Mouse (Mus musculus) induced T-regulatory cell, adult 2 months (primary cell): Measurements from ENCODE around the gene Vmn1r176.
"Not testable (repeated sequence)": the region's sequence is repeated elsewhere in the genome, so short reads cannot be mapped to it uniquely, and the experiment has no call there.

Experiments
- DNase-seq: peaks from one replicate; pipeline ENCODE4 v3.0.0-alpha.2; 2012; ENCODE audit warnings: low read depth

Vmn1r176 gene

DNA sequence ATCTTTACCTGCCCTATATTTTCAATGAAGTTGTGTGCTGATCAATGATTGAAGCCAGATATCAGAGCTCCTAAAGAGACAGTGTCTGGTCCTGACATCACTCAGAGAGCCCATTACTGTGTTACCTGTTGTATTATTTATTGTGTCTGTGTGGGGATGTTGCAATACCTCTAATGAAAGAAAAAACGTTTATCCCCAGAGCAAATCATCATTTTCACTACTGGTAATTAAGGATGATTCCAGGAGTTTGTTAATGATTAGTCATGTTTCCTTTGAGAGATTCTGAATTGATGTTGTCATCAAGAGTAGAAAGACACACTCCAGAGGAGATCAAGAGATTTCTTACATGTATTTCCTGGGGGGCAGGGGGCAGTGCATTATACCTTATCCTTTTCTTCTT is at the start of gene Vmn1r176:
TSS of gene Vmn1r176 (minus strand) at position 101 of the 400 bp plus-strand sequence.
- not testable (repeated sequence) for DNase-seq

DNA sequence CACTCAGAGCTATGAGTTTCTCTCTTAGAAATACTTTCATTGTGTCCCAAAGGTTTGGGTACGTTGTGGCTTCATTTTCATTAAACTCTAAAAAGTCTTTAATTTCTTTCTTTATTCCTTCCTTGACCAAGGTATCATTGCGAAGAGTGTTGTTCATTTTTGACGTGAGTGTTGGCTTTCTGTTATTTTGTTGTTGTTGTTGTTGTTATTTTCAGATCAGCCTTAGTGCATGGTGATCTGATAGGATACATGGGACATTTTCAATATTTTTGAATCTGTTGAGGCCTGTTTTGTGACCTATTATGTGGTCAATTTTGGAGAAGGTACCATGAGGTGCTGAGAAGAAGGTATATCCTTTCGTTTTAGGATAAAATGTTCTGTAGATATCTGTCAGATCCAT is 39.7 kb upstream of the Vmn1r176 start:
- DNase-seq, result not testable (repeated sequence)

DNA sequence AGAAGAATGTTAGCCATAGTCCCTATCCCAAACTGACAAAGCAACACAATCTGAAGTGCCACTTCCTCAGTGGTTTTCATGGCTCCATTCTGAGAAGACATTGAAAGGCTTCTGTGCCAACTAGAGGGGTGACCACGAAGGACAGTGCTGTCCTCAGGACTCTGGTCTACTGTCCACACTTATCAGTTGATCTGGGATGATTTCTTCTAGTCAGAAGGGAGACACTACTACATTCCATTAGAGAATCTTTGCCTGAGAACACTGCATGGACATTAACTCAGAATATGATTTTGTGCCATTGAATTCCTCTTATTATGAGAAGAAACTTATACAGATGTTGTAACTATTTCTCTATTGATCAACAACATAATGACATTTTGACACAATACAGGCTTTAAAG is 29.2 kb upstream of the Vmn1r176 start, which contains the start of gene Vmn1r177:
TSS of gene Vmn1r177 (minus strand) at position 101 of the 400 bp plus-strand sequence.
- not testable (repeated sequence) for DNase-seq

GRCm38 (mm10) chr7:23810543-23810942 is 26.6 kb downstream of the Vmn1r176 start, which contains the start of gene Vmn1r175:
TSS of gene Vmn1r175 (minus strand) at chr7:23810643.
- DNase-seq, result not testable (repeated sequence)

DNA sequence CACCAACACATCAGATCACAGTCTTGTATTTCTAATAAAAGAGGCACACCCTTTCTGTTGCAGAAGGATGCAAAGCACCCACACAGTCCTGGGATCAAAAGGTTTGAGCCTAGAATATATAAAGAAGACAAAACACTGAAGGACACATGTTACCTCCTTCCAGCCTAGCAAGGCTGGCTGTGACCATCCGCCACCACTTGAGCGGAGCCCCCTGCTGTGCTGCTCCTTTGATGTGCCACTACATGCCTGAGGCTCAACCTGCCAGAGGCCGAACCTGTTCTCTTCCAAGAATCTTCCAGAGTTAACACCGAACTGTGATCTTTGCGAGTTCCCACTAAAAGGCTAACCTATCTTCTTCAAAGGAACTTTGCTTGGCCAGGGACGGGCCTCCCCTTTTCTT is 52.6 kb downstream of the Vmn1r176 start:
- no peak for DNase-seq
